Mouse (Mus musculus): ENCODE measurements around the gene Actn1. TPM values are rescaled to one million over a fixed set of nuclear protein-coding genes. Genes with fewer than 3 reads are reported as not detected.
A peak's percentile ranks its signal among the peaks of the same experiment; 100 is the strongest.

Gene Actn1
- polyA plus RNA-seq, 1 experiment from 2014 or later: 35.2 TPM

GRCm38 (mm10) chr12:80199738-80200137 is 60.4 kb downstream of the Actn1 start:
- 74% methylated on average over 2 of the region's 2 CpGs for WGBS
- no peak overlapping the region for H3K9ac ChIP-seq
- H3K4me3 ChIP-seq: no peak overlapping the region
- peaks cover 73% of the 10 kb centered on the region for H3K36me3 ChIP-seq
- no peaks in the 10 kb centered on the region for H3K27me3 ChIP-seq
- H3K4me2 ChIP-seq (replicated peaks): no peak overlapping the region
- ATAC-seq (ENCODE audit: low FRiP score, low read depth): no peak
- no peak overlapping the region for H3K27ac ChIP-seq
- peaks cover 24% of the 10 kb centered on the region for H3K4me1 ChIP-seq
- 0 out of 2 replicates have a peak, but pooled peaks cover 4% of the 10 kb centered on the region for H3K9me3 ChIP-seq

GRCm38 (mm10) chr12:80198487-80198886 is 61.7 kb downstream of the Actn1 start:
- 0 out of 2 replicates have a peak, but pooled peaks cover 4% of the 10 kb centered on the region for H3K9me3 ChIP-seq
- no peak overlapping the region; the same call in 1 of the 2 replicates for H3K27ac ChIP-seq
- no peaks in the 10 kb centered on the region for H3K27me3 ChIP-seq
- peak; percentile 31; the same call in 1 of the 2 replicates for ATAC-seq (ENCODE audit: low FRiP score, low read depth)
- no peak overlapping the region for H3K9ac ChIP-seq
- peaks cover 12% of the 10 kb centered on the region for H3K4me1 ChIP-seq
- no peak overlapping the region for H3K4me2 ChIP-seq (replicated peaks)
- 23% methylated on average over 3 of the region's 3 CpGs for WGBS
- peaks cover 73% of the 10 kb centered on the region for H3K36me3 ChIP-seq
- H3K4me3 ChIP-seq: no peak overlapping the region

- Histone ChIP-seq H3K27ac (no peak overlapping the region), H3K9ac (no peak overlapping the region), H3K27me3 (no peaks in the 10 kb centered on the region), H3K36me3 (peaks cover 73% of the 10 kb centered on the region), H3K4me3 (no peak overlapping the region), H3K4me2 (replicated peaks) (no peak overlapping the region), H3K4me1 (peaks cover 5% of the 10 kb centered on the region; the same call in 1 of the 2 replicates), H3K9me3 (0 out of 2 replicates have a peak, but pooled peaks cover 4% of the 10 kb centered on the region)
- no peak for ATAC-seq (ENCODE audit: low FRiP score, low read depth)
- 76% methylated on average over 10 of the region's 10 CpGs for WGBS
Observed at GRCm38 (mm10) chr12:80197343-80197742, 62.8 kb downstream of the Actn1 start.

GRCm38 (mm10) chr12:80191806-80192205 is 68.4 kb downstream of the Actn1 start:
- no peaks in the 10 kb centered on the region for H3K4me1 ChIP-seq
- H3K27me3 ChIP-seq: no peaks in the 10 kb centered on the region
- no peak overlapping the region for H3K27ac ChIP-seq
- H3K9me3 ChIP-seq: no peaks in the 10 kb centered on the region
- H3K4me3 ChIP-seq: no peak overlapping the region
- no peak overlapping the region for H3K4me2 ChIP-seq (replicated peaks)
- WGBS: 69% methylated on average over 5 of the region's 5 CpGs
- no peak overlapping the region for H3K9ac ChIP-seq
- ATAC-seq (ENCODE audit: low FRiP score, low read depth): no peak
- peaks cover 98% of the 10 kb centered on the region for H3K36me3 ChIP-seq

- H3K27me3 ChIP-seq: no peaks in the 10 kb centered on the region
- no peak overlapping the region for H3K9ac ChIP-seq
- peaks cover 98% of the 10 kb centered on the region for H3K36me3 ChIP-seq
- H3K4me2 ChIP-seq (replicated peaks): no peak overlapping the region
- ATAC-seq (ENCODE audit: low FRiP score, low read depth): no peak
- H3K4me3 ChIP-seq: no peak overlapping the region
- no peak overlapping the region for H3K27ac ChIP-seq
- no peaks in the 10 kb centered on the region for H3K9me3 ChIP-seq
- no peaks in the 10 kb centered on the region for H3K4me1 ChIP-seq
- WGBS: 77% methylated on average over 6 of the region's 6 CpGs
Observed at GRCm38 (mm10) chr12:80191371-80191770, 68.8 kb downstream of the Actn1 start.

- ATAC-seq (ENCODE audit: low FRiP score, low read depth): no peak
- no peak overlapping the region for H3K27ac ChIP-seq
- no peak overlapping the region for H3K4me2 ChIP-seq (replicated peaks)
- no peaks in the 10 kb centered on the region for H3K9me3 ChIP-seq
- no peak overlapping the region for H3K4me3 ChIP-seq
- no peaks in the 10 kb centered on the region for H3K27me3 ChIP-seq
- WGBS: 88% methylated on average over 10 of the region's 10 CpGs
- H3K4me1 ChIP-seq: no peaks in the 10 kb centered on the region
- H3K36me3 ChIP-seq: peaks cover 97% of the 10 kb centered on the region
- H3K9ac ChIP-seq: no peak overlapping the region
Observed at GRCm38 (mm10) chr12:80190915-80191314, 69.3 kb downstream of the Actn1 start.

GRCm38 (mm10) chr12:80184041-80184440 is 76.1 kb downstream of the Actn1 start:
- ATAC-seq (ENCODE audit: low FRiP score, low read depth): no peak
- no peak overlapping the region for H3K4me2 ChIP-seq (replicated peaks)
- WGBS: 86% methylated on average over 5 of the region's 5 CpGs
- no peaks in the 10 kb centered on the region for H3K27me3 ChIP-seq
- H3K9me3 ChIP-seq: no peaks in the 10 kb centered on the region
- no peak overlapping the region for H3K27ac ChIP-seq
- no peak overlapping the region for H3K9ac ChIP-seq
- H3K4me3 ChIP-seq: no peak overlapping the region
- peaks cover 91% of the 10 kb centered on the region for H3K36me3 ChIP-seq
- H3K4me1 ChIP-seq: no peaks in the 10 kb centered on the region

- WGBS: 93% methylated on average over 2 of the region's 2 CpGs
- Histone ChIP-seq H3K4me1 (no peaks in the 10 kb centered on the region), H3K27ac (no peak overlapping the region), H3K36me3 (peaks cover 90% of the 10 kb centered on the region), H3K9me3 (no peaks in the 10 kb centered on the region), H3K9ac (no peak overlapping the region), H3K4me3 (no peak overlapping the region), H3K4me2 (replicated peaks) (no peak overlapping the region), H3K27me3 (no peaks in the 10 kb centered on the region)
- no peak for ATAC-seq (ENCODE audit: low FRiP score, low read depth)
Observed at GRCm38 (mm10) chr12:80181831-80182230, 78.3 kb downstream of the Actn1 start.

- no peak overlapping the region for H3K27ac ChIP-seq
- no peaks in the 10 kb centered on the region for H3K27me3 ChIP-seq
- no peaks in the 10 kb centered on the region for H3K9me3 ChIP-seq
- H3K9ac ChIP-seq: no peak overlapping the region
- H3K4me3 ChIP-seq: no peak overlapping the region
- 83% methylated on average over 10 of the region's 10 CpGs for WGBS
- H3K4me2 ChIP-seq (replicated peaks): no peak overlapping the region
- H3K36me3 ChIP-seq: peaks cover 92% of the 10 kb centered on the region
- ATAC-seq (ENCODE audit: low FRiP score, low read depth): no peak
- no peaks in the 10 kb centered on the region for H3K4me1 ChIP-seq
Observed at GRCm38 (mm10) chr12:80178035-80178434, 82.1 kb downstream of the Actn1 start.

GRCm38 (mm10) chr12:80168736-80169135 is 91.4 kb downstream of the Actn1 start:
- H3K9ac ChIP-seq: no peak overlapping the region

GRCm38 (mm10) chr12:80168178-80168686 is 91.9 kb downstream of the Actn1 start:
- WGBS: 29% methylated on average over 35 of the region's 35 CpGs
- peak overlapping the region; percentile 64 for H3K9ac ChIP-seq
- H3K4me2 ChIP-seq (replicated peaks): peak overlapping the region; percentile 50
- peak overlapping the region; percentile 72; the same call in 1 of the 2 replicates for H3K27ac ChIP-seq
- H3K36me3 ChIP-seq: peaks cover 60% of the 10 kb centered on the region
- H3K4me1 ChIP-seq: peaks cover 11% of the 10 kb centered on the region
- no peaks in the 10 kb centered on the region for H3K27me3 ChIP-seq
- no peaks in the 10 kb centered on the region for H3K9me3 ChIP-seq
- ATAC-seq (ENCODE audit: low FRiP score, low read depth): peak; percentile 76
- peak overlapping the region; percentile 61 for H3K4me3 ChIP-seq

More at GRCm38 (mm10) chr12:80168736-80169135, 91.4 kb downstream of the Actn1 start:
- ATAC-seq (ENCODE audit: low FRiP score, low read depth): peak; percentile 3; the same call in 1 of the 2 replicates
- peak overlapping the region; percentile 22; the same call in 1 of the 2 replicates for H3K27ac ChIP-seq
- peak overlapping the region; percentile 50 for H3K4me2 ChIP-seq (replicated peaks)
- H3K36me3 ChIP-seq: peaks cover 62% of the 10 kb centered on the region
- peak overlapping the region; percentile 61; the same call in 1 of the 2 replicates for H3K4me3 ChIP-seq
- H3K9me3 ChIP-seq: no peaks in the 10 kb centered on the region
- 61% methylated on average over 12 of the region's 12 CpGs for WGBS
- H3K4me1 ChIP-seq: peaks cover 11% of the 10 kb centered on the region
- H3K27me3 ChIP-seq: no peaks in the 10 kb centered on the region

- 82% methylated on average over 3 of the region's 3 CpGs for whole genome bisulfite sequencing
- Histone ChIP-seq H3K4me3 (no peak overlapping the region), H3K4me2 (replicated peaks) (no peak overlapping the region), H3K36me3 (peaks cover 52% of the 10 kb centered on the region), H3K27me3 (no peaks in the 10 kb centered on the region), H3K9me3 (no peaks in the 10 kb centered on the region), H3K9ac (no peak overlapping the region), H3K4me1 (peaks cover 11% of the 10 kb centered on the region), H3K27ac (no peak overlapping the region)
- no peak for ATAC-seq (ENCODE audit: low FRiP score, low read depth)
Observed at GRCm38 (mm10) chr12:80167321-80167720, 92.8 kb downstream of the Actn1 start.

GRCm38 (mm10) chr12:80166651-80167050 is 93.5 kb downstream of the Actn1 start:
- Histone ChIP-seq H3K9ac (no peak overlapping the region), H3K27ac (no peak overlapping the region), H3K36me3 (peaks cover 45% of the 10 kb centered on the region), H3K4me3 (no peak overlapping the region), H3K4me1 (peaks cover 11% of the 10 kb centered on the region), H3K27me3 (no peaks in the 10 kb centered on the region), H3K9me3 (no peaks in the 10 kb centered on the region), H3K4me2 (replicated peaks) (no peak overlapping the region)
- ATAC-seq (ENCODE audit: low FRiP score, low read depth): no peak
- 71% methylated on average over 4 of the region's 4 CpGs for WGBS

Measured in limb, embryonic 13.5 days (tissue).